In the genomic region with DNA sequence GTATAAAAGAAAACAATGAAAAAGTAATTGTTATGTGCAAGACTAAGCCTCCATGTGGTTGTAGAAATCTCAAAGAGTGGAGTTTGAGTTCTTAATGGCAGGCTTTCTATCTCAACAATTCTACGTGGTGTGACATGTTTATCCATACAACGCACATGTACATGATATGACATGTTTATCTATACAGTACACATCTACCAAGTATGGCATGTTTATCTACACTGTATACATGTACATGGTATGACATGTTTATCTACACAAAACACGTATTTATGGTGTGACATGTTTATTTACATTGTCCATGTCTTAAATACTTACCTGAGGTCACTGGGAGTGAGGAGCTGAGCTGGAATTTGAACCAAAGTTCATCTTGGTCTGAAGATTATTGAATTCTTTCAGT, we compare ENCODE assay signal across 24 mouse cellular contexts. TPM values are rescaled to one million over a fixed set of nuclear protein-coding genes. Genes with fewer than 3 reads are reported as not detected.
DNase-seq lines count a peak whose midpoint lies in the region; ATAC-seq and TF ChIP-seq lines count a peak whose summit lies in the region.
"Had no signal": no experiment of that assay in that cellular context is flagged by ENCODE, and none has a peak within 500 bp of the region (broad histone marks: within the 10 kb centered on the region; RNA-seq: fewer than 3 reads in every experiment).

No protein-coding gene starts in this region.

- peak; percentile 66 for TF ChIP-seq EP300 in liver, embryonic 14.5 days (IDR thresholded peaks at IDR 0.05; ENCODE audit: low read depth)

- H3K9me3 ChIP-seq in liver, embryonic 13.5 days (replicated peaks), result no peaks in the 10 kb centered on the region
- no peaks in the 10 kb centered on the region for H3K9me3 ChIP-seq in liver, embryonic 14.5 days (ENCODE audit: control insufficient read depth, low read length)
- no peaks in the 10 kb centered on the region for H3K9me3 ChIP-seq in liver, embryonic 16.5 days (replicated peaks; ENCODE audit: control insufficient read depth, low read length)
- H3K9me3 ChIP-seq: embryonic facial prominence, embryonic 13.5 days; embryonic facial prominence, embryonic 15.5 days; forebrain, embryonic 10.5 days; forebrain, embryonic 12.5 days had no signal

- 37% methylated on average over 3 of the region's 3 CpGs for WGBS in liver, embryonic 13.5 days (ENCODE audit: insufficient replicate concordance)
- 37% methylated on average over 3 of the region's 3 CpGs for WGBS in liver, embryonic 14.5 days (ENCODE audit: insufficient replicate concordance)
- 34% methylated on average over 3 of the region's 3 CpGs for WGBS in liver, embryonic 16.5 days (ENCODE audit: insufficient replicate concordance)

- no peak overlapping the region for H3K4me3 ChIP-seq in liver, embryonic 13.5 days (replicated peaks)
- no peak overlapping the region for H3K4me3 ChIP-seq in liver, embryonic 14.5 days (ENCODE audit: insufficient read depth in 1 of 2, low read depth in 2 of 2, low read length in 2 of 2)
- no peak overlapping the region for H3K4me3 ChIP-seq in liver, embryonic 16.5 days (ENCODE audit: low read depth, low read length)
- H3K4me3 ChIP-seq: embryonic facial prominence, embryonic 13.5 days; embryonic facial prominence, embryonic 15.5 days; erythroblast, embryonic 14.5 days; forebrain, embryonic 10.5 days; forebrain, embryonic 12.5 days had no signal

- ATAC-seq in liver, embryonic 13.5 days (ENCODE audit: low read depth), result peak; percentile 41; the same call in 1 of the 2 replicates
- peak; percentile 56; the same call in 1 of the 2 replicates for ATAC-seq in liver, embryonic 14.5 days (ENCODE audit: insufficient read depth)
- ATAC-seq in liver, embryonic 16.5 days (ENCODE audit: low read depth), result peak; percentile 53
- ATAC-seq in megakaryocyte progenitor cell, adult 5-6 weeks (replicated peaks; ENCODE audit: poor library complexity), result peak; percentile 32; the same call in 1 of the 2 replicates
- ATAC-seq: forebrain, embryonic 14.5 days; forebrain, embryonic 16.5 days had no signal

- no peak overlapping the region for H3K4me2 ChIP-seq in liver, embryonic 13.5 days
- no peak overlapping the region for H3K4me2 ChIP-seq in liver, embryonic 14.5 days (ENCODE audit: low read depth)
- no peak overlapping the region for H3K4me2 ChIP-seq in liver, embryonic 16.5 days (ENCODE audit: low read depth, low read length)
- H3K4me2 ChIP-seq: embryonic facial prominence, embryonic 13.5 days; embryonic facial prominence, embryonic 15.5 days; forebrain, embryonic 12.5 days had no signal

- TF ChIP-seq CTCF in liver, embryonic 14.5 days (IDR thresholded peaks at IDR 0.05; ENCODE audit: low read depth), result no peak

- no peaks in the 10 kb centered on the region for H3K27me3 ChIP-seq in liver, embryonic 13.5 days
- H3K27me3 ChIP-seq in liver, embryonic 14.5 days (ENCODE audit: control insufficient read depth, insufficient read depth, low read length), result no peaks in the 10 kb centered on the region
- no peaks in the 10 kb centered on the region for H3K27me3 ChIP-seq in liver, embryonic 16.5 days (ENCODE audit: control insufficient read depth, insufficient read depth, low read depth, low read length)
- H3K27me3 ChIP-seq: embryonic facial prominence, embryonic 13.5 days; embryonic facial prominence, embryonic 15.5 days; forebrain, embryonic 12.5 days had no signal

- H3K4me1 ChIP-seq in liver, embryonic 13.5 days (replicated peaks), result peaks cover 32% of the 10 kb centered on the region
- H3K4me1 ChIP-seq in liver, embryonic 14.5 days (replicated peaks; ENCODE audit: control insufficient read depth in 2 of 2, insufficient read depth in 2 of 2, low read length in 1 of 2), result peaks cover 6 to 25% of the 10 kb centered on the region in 2 experiments; a peak in 3 of 4 replicates
- H3K4me1 ChIP-seq in liver, embryonic 16.5 days (ENCODE audit: control insufficient read depth, low read depth, low read length), result no peaks in the 10 kb centered on the region; the same call in 1 of the 2 replicates
- H3K4me1 ChIP-seq: embryonic facial prominence, embryonic 13.5 days; embryonic facial prominence, embryonic 15.5 days; forebrain, embryonic 12.5 days had no signal

- H3K9ac ChIP-seq in liver, embryonic 13.5 days, result no peak overlapping the region
- H3K9ac ChIP-seq in liver, embryonic 14.5 days (replicated peaks), result no peak overlapping the region
- H3K9ac ChIP-seq in liver, embryonic 16.5 days (ENCODE audit: low read depth, low read length), result no peak overlapping the region
- H3K9ac ChIP-seq: embryonic facial prominence, embryonic 13.5 days; embryonic facial prominence, embryonic 15.5 days; forebrain, embryonic 12.5 days had no signal

- no peak overlapping the region for H3K27ac ChIP-seq in liver, embryonic 13.5 days
- H3K27ac ChIP-seq in liver, embryonic 14.5 days, result no peak overlapping the region
- no peak overlapping the region for H3K27ac ChIP-seq in liver, embryonic 16.5 days (ENCODE audit: low read length)
- H3K27ac ChIP-seq: embryonic facial prominence, embryonic 13.5 days; embryonic facial prominence, embryonic 15.5 days; forebrain, embryonic 10.5 days; forebrain, embryonic 12.5 days had no signal

- no peak for DNase-seq in liver, embryonic 13.5 days
- no peak for DNase-seq in liver
- DNase-seq in liver, embryonic 14.5 days (ENCODE audit: low read depth in 3 of 3, low spot score in 3 of 3), result peak in 1 of 3 experiments; percentile 3
- no peak for DNase-seq in natural killer cell, adult 2 months (ENCODE audit: low spot score in 2 of 2)
- DNase-seq in embryo, embryonic 10.5 days (ENCODE audit: low spot score), result no peak
- DNase-seq: adrenal gland, adult 8-10 months; adrenal gland, postnatal 14 days; adrenal gland, postnatal 36 days; cerebellum, adult 11-12 months; cerebellum, adult 2 months; cerebellum, adult 9-10 months; cerebellum, postnatal 10 days; cerebellum, postnatal 25 days; embryo, embryonic 11 days had no signal

- H3K36me3 ChIP-seq in liver, embryonic 13.5 days, result no peaks in the 10 kb centered on the region
- no peaks in the 10 kb centered on the region for H3K36me3 ChIP-seq in liver, embryonic 14.5 days (replicated peaks; ENCODE audit: control insufficient read depth, insufficient read depth, low read depth)
- no peaks in the 10 kb centered on the region for H3K36me3 ChIP-seq in liver, embryonic 16.5 days (ENCODE audit: control insufficient read depth, insufficient read depth)
- H3K36me3 ChIP-seq: embryonic facial prominence, embryonic 13.5 days; embryonic facial prominence, embryonic 15.5 days; forebrain, embryonic 10.5 days; forebrain, embryonic 12.5 days had no signal

RNA-seq across cellular contexts. Expression of gene Dapk1, which starts 57.4 kb away (rescaled TPM):
- 5.0 and 7.6 TPM in 2 replicates for polyA plus RNA-seq in liver, embryonic 13.5 days (2015; fragmentation: Nextera tagmentation; extraction: Ambion mirVana)
- 5.6 and 7.1 TPM in 2 replicates for polyA plus RNA-seq in liver, embryonic 14.5 days (2012; rRNA removed)
- 4.5 and 4.8 TPM in 2 replicates for polyA plus RNA-seq in liver, embryonic 14.5 days (2014; fragmentation: Nextera tagmentation; extraction: Ambion mirVana)
- 8.1 and 8.9 TPM in 2 replicates for polyA plus RNA-seq in liver, embryonic 16.5 days (2015; fragmentation: Nextera tagmentation; extraction: Ambion mirVana)
- 3.2 and 5.1 TPM in 2 replicates for total RNA-seq in megakaryocyte progenitor cell, adult 5-6 weeks (2015)
- 2.2 and 2.8 TPM in 2 replicates for total RNA-seq in megakaryocyte progenitor cell, adult 5-6 weeks (2017)
- polyA plus RNA-seq: C2C12 had no signal
